Mouse (Mus musculus) heart, postnatal 0 days (tissue): ENCODE results near the gene Hnrnpa0.
A peak's percentile ranks its signal among the peaks of the same experiment; 100 is the strongest.

Experiments
- CTCF ChIP-seq: IDR thresholded peaks from 2 replicates; pipeline ENCODE4 v1.5.1; 2016; ENCODE audit warnings: antibody characterized with exemption, control low read depth, low read depth
- EP300 ChIP-seq: IDR thresholded peaks from 2 replicates; pipeline ENCODE4 v1.6.1; 2016; ENCODE audit warnings: antibody characterized with exemption, low read depth

DNA sequence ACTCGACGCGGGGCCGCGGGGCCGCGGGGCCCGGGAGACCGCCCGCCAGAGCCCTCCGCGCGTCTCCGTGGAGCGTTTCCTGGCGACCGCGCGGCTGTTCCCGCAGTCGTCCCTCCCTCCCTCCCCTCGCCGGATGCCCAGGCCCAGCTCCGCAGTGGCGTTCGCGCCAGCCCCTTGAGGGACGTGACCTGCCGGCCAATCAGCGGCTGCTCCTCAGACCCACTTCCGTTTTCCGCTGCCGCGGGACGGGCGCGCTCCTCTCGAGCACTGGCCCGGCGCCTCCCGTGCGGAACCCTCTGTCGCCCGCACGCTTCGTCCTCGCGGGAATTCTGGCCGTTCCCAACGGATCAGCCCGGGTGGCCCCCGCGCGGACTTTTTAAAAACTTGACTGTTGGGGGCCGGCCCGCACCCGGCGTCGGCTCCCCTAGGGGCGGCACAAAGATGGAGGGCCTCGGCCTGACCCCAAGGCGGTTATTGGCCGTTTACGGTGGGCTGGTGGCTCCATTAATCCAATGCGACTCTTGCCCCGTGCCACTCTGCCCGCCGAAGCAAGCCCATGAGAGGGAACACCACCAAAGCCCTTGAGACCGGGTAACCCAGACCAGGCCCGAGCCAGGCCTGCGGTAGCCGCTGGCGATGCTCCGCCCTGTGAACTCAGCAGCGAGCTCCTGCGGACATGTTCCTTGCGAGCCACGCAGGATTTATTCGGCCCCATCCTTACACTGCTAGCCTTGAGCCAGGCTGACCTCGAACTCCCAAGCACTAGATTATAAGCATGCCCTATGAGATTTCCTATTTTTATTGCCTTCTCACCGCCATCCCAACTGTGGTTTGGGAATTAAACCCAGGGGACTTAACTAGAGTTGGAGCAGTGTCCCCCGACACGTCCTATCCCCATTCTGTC lies 664 bp upstream of the Hnrnpa0 start:
- TF ChIP-seq CTCF (no peak), EP300 (peak; percentile 73)
